Mouse (Mus musculus): ENCODE measurements around the gene Slc25a22. TPM values are rescaled to one million over a fixed set of nuclear protein-coding genes. Genes with fewer than 3 reads are reported as not detected.

Gene Slc25a22
- polyA plus RNA-seq, 1 experiment from 2014 or later, result 29.1 TPM

- no peak for DNase-seq (ENCODE audit: low spot score)
- under 1% methylated on average over 25 of the region's 81 CpGs for WGBS
- H3K4me2 ChIP-seq (ENCODE audit: low read depth, low read length), result peak overlapping the region; percentile 97
- no peaks in the 10 kb centered on the region for H3K36me3 ChIP-seq (ENCODE audit: control insufficient read depth, insufficient read depth, low read length)
- peaks cover 19% of the 10 kb centered on the region for H3K27me3 ChIP-seq (replicated peaks; ENCODE audit: control insufficient read depth, insufficient read depth, low read length)
- H3K9me3 ChIP-seq (ENCODE audit: control insufficient read depth, low read length), result no peaks in the 10 kb centered on the region
- peaks cover 24% of the 10 kb centered on the region for H3K4me1 ChIP-seq (ENCODE audit: control insufficient read depth, insufficient read depth, low read length)
- peak overlapping the region; percentile 54 for H3K4me3 ChIP-seq (ENCODE audit: low read depth, low read length)
- H3K27ac ChIP-seq (replicated peaks; ENCODE audit: low read depth, low read length), result no peak overlapping the region; the same call in 1 of the 2 replicates
- peak overlapping the region; percentile 61 for H3K9ac ChIP-seq (ENCODE audit: low read depth, low read length)
- ATAC-seq (ENCODE audit: low read depth), result peak; percentile 38
Measured at GRCm38 (mm10) chr7:141481498-141482401, 44.1 kb upstream of the Slc25a22 start.

DNA sequence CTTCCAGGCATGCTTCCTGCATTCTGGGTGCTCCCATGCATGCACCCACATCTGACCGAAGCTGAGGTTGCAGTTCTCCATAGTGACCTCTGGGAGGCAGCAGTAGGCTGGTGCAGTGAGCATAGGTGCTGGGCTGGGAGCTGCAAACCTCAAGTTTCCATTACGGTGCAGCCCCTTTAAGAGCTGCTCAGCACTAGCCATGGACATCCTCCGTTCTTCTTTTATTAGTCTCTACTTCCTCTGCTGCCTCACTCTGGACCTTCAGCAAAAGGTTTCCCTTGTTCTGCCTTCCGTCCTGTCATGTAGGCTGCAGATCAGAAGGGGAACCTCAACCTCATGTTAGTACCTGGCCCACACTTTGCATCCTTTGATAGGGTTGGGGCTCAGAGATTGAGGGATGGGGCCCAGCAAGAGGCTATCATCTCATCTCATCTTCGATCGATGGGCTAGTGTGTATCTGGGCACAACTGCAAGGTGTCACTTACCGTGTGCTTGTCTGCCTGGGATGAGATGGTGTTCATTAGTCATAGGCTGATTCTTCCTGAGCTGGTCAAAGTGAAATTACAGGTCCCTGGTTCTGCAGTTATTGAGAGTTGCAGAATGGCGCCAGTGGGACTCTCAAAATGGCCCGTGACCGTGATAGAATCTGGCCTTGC, 43.3 kb upstream of the Slc25a22 start:
- Histone ChIP-seq H3K27ac (replicated peaks; ENCODE audit: low read depth, low read length) (no peak overlapping the region), H3K4me2 (ENCODE audit: low read depth, low read length) (peak overlapping the region; percentile 97), H3K36me3 (ENCODE audit: control insufficient read depth, insufficient read depth, low read length) (no peaks in the 10 kb centered on the region), H3K9ac (ENCODE audit: low read depth, low read length) (no peak overlapping the region), H3K4me3 (ENCODE audit: low read depth, low read length) (peak overlapping the region; percentile 54), H3K27me3 (replicated peaks; ENCODE audit: control insufficient read depth, insufficient read depth, low read length) (peaks cover 19% of the 10 kb centered on the region), H3K9me3 (ENCODE audit: control insufficient read depth, low read length) (no peaks in the 10 kb centered on the region), H3K4me1 (ENCODE audit: control insufficient read depth, insufficient read depth, low read length) (peaks cover 31% of the 10 kb centered on the region)
- DNase-seq (ENCODE audit: low spot score) (peak; percentile 84), ATAC-seq (ENCODE audit: low read depth) (peak; percentile 51)
- WGBS, result 12% methylated on average over 9 of the region's 10 CpGs

DNA sequence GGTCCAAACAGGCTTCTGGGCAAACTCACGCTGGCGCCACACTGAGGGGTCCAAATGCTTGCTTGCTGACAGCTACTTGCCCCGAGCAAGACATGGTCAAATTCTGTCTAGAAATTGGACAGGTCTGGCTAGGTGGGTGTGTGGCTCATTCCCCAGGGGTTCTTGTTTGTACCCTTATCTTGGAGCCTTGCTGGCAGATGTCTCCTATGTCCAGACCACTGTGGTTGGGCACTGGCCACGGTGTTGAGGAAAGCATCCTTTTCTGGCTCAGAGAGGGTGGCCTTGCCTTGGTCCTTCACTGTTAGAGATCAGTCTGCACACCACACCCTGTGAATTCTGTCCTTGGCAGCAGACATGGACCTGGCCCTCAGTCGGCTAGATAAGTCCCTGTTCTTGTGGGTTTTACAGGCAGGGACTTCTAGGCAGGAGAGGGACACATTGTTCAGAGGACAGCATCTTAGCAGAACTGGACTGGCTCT, 40.6 kb upstream of the Slc25a22 start:
- H3K4me2 ChIP-seq (ENCODE audit: low read depth, low read length), result peak overlapping the region; percentile 93
- no peak for ATAC-seq (ENCODE audit: low read depth)
- H3K9ac ChIP-seq (ENCODE audit: low read depth, low read length), result peak overlapping the region; percentile 28; the same call in 1 of the 2 replicates

GRCm38 (mm10) chr7:141477578-141478269, 40.0 kb upstream of the Slc25a22 start:
- Histone ChIP-seq H3K4me3 (ENCODE audit: low read depth, low read length) (no peak overlapping the region), H3K36me3 (ENCODE audit: control insufficient read depth, insufficient read depth, low read length) (peaks cover 2% of the 10 kb centered on the region; the same call in 1 of the 2 replicates), H3K27me3 (replicated peaks; ENCODE audit: control insufficient read depth, insufficient read depth, low read length) (peaks cover 16% of the 10 kb centered on the region), H3K27ac (replicated peaks; ENCODE audit: low read depth, low read length) (peak overlapping the region; percentile 93), H3K4me2 (ENCODE audit: low read depth, low read length) (peak overlapping the region; percentile 93), H3K4me1 (ENCODE audit: control insufficient read depth, insufficient read depth, low read length) (peaks cover 43% of the 10 kb centered on the region), H3K9ac (ENCODE audit: low read depth, low read length) (peak overlapping the region; percentile 28), H3K9me3 (ENCODE audit: control insufficient read depth, low read length) (no peaks in the 10 kb centered on the region)
- 46% methylated on average over 4 of the region's 4 CpGs for WGBS
- DNase-seq (ENCODE audit: low spot score) (peak; percentile 84), ATAC-seq (ENCODE audit: low read depth) (peak; percentile 5; the same call in 1 of the 2 replicates)

More for the DNA sequence above, 40.6 kb upstream of the Slc25a22 start:
- Histone ChIP-seq H3K27me3 (replicated peaks; ENCODE audit: control insufficient read depth, insufficient read depth, low read length) (peaks cover 19% of the 10 kb centered on the region), H3K27ac (replicated peaks; ENCODE audit: low read depth, low read length) (peak overlapping the region; percentile 93), H3K4me1 (ENCODE audit: control insufficient read depth, insufficient read depth, low read length) (peaks cover 43% of the 10 kb centered on the region), H3K4me3 (ENCODE audit: low read depth, low read length) (no peak overlapping the region), H3K36me3 (ENCODE audit: control insufficient read depth, insufficient read depth, low read length) (no peaks in the 10 kb centered on the region), H3K9me3 (ENCODE audit: control insufficient read depth, low read length) (no peaks in the 10 kb centered on the region)
- DNase-seq (ENCODE audit: low spot score), result no peak
- WGBS, result 57% methylated on average over 4 of the region's 5 CpGs

- H3K36me3 ChIP-seq (ENCODE audit: control insufficient read depth, insufficient read depth, low read length), result peaks cover 9% of the 10 kb centered on the region
- H3K27me3 ChIP-seq (replicated peaks; ENCODE audit: control insufficient read depth, insufficient read depth, low read length), result peaks cover 9% of the 10 kb centered on the region
- ATAC-seq (ENCODE audit: low read depth) (no peak), DNase-seq (ENCODE audit: low spot score) (no peak)
- no peaks in the 10 kb centered on the region for H3K9me3 ChIP-seq (ENCODE audit: control insufficient read depth, low read length)
- H3K9ac ChIP-seq (ENCODE audit: low read depth, low read length), result peak overlapping the region; percentile 87
- H3K4me1 ChIP-seq (ENCODE audit: control insufficient read depth, insufficient read depth, low read length), result peaks cover 37% of the 10 kb centered on the region
- H3K4me3 ChIP-seq (ENCODE audit: low read depth, low read length), result peak overlapping the region; percentile 81
- peak overlapping the region; percentile 93 for H3K4me2 ChIP-seq (ENCODE audit: low read depth, low read length)
- 13% methylated on average over 7 of the region's 7 CpGs for WGBS
- H3K27ac ChIP-seq (replicated peaks; ENCODE audit: low read depth, low read length), result peak overlapping the region; percentile 93
Measured at GRCm38 (mm10) chr7:141476981-141477370, 39.3 kb upstream of the Slc25a22 start.

DNA sequence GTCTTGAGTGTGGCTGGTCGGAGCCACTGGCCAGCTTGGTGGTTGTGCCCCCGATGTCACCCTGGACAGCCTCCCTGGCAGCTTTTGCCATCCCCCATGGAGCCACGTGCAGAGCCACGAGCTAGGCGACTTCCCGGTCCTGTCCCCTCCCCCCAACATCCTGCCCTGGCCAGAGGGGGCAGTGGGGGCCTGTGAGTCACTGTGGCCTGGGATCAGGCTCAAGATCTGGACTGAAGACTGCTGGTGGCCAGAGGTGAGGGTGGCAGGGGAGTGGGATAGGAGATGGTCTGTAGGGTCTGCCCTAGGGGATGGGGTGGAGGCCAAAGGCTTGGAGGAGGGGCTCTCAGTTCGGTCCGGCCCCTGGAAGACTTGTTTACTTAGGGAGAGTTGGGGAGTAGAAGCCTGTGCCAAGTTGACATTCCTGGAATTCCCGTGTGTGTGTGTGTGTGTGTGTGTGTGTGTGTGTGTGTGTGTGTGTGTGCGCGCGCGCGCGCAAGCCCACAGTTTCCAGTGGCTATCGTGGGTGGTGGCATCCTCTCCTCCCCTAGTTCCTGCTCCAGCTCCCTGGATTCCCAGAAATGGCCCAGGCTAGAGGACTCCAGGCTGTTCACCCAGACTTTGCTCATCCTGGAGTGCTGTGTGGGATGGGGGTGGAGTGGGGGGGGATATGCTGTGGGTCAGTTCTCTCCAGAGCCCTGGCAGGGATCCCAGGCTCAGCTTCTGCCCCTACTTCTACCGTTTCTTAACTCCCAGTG, 38.7 kb upstream of the Slc25a22 start:
- 0% methylated on average over 9 of the region's 17 CpGs for WGBS
- Histone ChIP-seq H3K9ac (ENCODE audit: low read depth, low read length) (peak overlapping the region; percentile 87), H3K9me3 (ENCODE audit: control insufficient read depth, low read length) (no peaks in the 10 kb centered on the region), H3K27me3 (replicated peaks; ENCODE audit: control insufficient read depth, insufficient read depth, low read length) (peaks cover 4% of the 10 kb centered on the region; the same call in 1 of the 2 replicates), H3K36me3 (ENCODE audit: control insufficient read depth, insufficient read depth, low read length) (peaks cover 14% of the 10 kb centered on the region), H3K4me2 (ENCODE audit: low read depth, low read length) (peak overlapping the region; percentile 93), H3K27ac (replicated peaks; ENCODE audit: low read depth, low read length) (peak overlapping the region; percentile 93), H3K4me1 (ENCODE audit: control insufficient read depth, insufficient read depth, low read length) (peaks cover 37% of the 10 kb centered on the region), H3K4me3 (ENCODE audit: low read depth, low read length) (peak overlapping the region; percentile 81)
- peak; percentile 54 for ATAC-seq (ENCODE audit: low read depth)
- peak; percentile 90 for DNase-seq (ENCODE audit: low spot score)

DNA sequence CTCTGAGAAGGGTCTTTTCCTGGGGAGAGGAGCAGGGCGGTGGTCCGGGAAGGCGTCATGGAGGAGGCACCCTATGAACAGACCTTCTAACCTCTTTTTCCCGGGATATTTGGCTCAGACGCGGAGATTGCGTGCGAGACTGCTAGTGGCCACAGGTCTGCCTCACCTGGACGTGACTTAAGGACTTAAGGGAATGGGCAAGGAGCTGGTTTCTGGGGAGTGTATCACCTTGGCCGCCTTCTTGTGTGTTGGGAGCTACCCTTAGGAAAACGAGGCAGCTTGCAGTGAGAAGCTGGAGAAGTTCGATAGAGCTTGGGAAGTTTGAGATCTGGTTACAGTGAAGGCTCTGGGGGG, 38.1 kb upstream of the Slc25a22 start:
- H3K9me3 ChIP-seq (ENCODE audit: control insufficient read depth, low read length), result no peaks in the 10 kb centered on the region
- H3K4me2 ChIP-seq (ENCODE audit: low read depth, low read length), result peak overlapping the region; percentile 93
- ATAC-seq (ENCODE audit: low read depth) (no peak), DNase-seq (ENCODE audit: low spot score) (no peak)
- 2% methylated on average over 10 of the region's 12 CpGs for WGBS
- peaks cover 37% of the 10 kb centered on the region for H3K4me1 ChIP-seq (ENCODE audit: control insufficient read depth, insufficient read depth, low read length)
- H3K27ac ChIP-seq (replicated peaks; ENCODE audit: low read depth, low read length), result peak overlapping the region; percentile 93
- H3K27me3 ChIP-seq (replicated peaks; ENCODE audit: control insufficient read depth, insufficient read depth, low read length), result peaks cover 4% of the 10 kb centered on the region; the same call in 1 of the 2 replicates
- peak overlapping the region; percentile 87 for H3K9ac ChIP-seq (ENCODE audit: low read depth, low read length)
- H3K4me3 ChIP-seq (ENCODE audit: low read depth, low read length), result peak overlapping the region; percentile 81
- H3K36me3 ChIP-seq (ENCODE audit: control insufficient read depth, insufficient read depth, low read length), result peaks cover 21% of the 10 kb centered on the region

All from embryonic facial prominence, embryonic 14.5 days (tissue).